31 mouse cellular contexts compared by ENCODE assay signal in the genomic region with DNA sequence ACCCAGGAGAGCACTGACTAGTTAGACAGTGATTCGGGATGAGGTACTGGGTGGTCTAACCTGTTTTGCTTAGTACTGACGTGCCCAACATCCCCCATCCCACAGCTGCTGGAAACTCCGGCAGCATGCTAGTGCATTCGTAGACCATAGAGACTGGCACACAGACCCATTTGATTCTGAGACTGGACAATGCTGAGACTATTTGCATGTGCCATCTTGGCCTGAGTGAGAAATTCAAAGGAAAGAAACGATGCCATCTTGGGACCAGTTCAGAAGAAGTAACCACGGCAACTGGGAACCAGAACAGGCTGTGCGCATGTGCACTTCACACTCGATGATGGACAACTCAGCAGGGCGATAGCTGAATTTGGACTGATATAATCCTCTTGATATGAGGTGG.
DNase-seq lines count a peak whose midpoint lies in the region; ATAC-seq and TF ChIP-seq lines count a peak whose summit lies in the region.
"Had no signal": no experiment of that assay in that cellular context is flagged by ENCODE, and none has a peak within 500 bp of the region (broad histone marks: within the 10 kb centered on the region; RNA-seq: fewer than 3 reads in every experiment).

No protein-coding gene starts in this region.

- peaks cover 11% of the 10 kb centered on the region; the same call in 1 of the 2 replicates for H3K4me1 ChIP-seq in forebrain, embryonic 14.5 days (ENCODE audit: control insufficient read depth, insufficient read depth, low read length)
- peaks cover 5% of the 10 kb centered on the region; the same call in 1 of the 2 replicates for H3K4me1 ChIP-seq in forebrain, embryonic 16.5 days (replicated peaks; ENCODE audit: control insufficient read depth, insufficient read depth, low read length)
- peaks cover 8% of the 10 kb centered on the region; the same call in 1 of the 2 replicates for H3K4me1 ChIP-seq in midbrain, embryonic 14.5 days (ENCODE audit: control insufficient read depth, insufficient read depth, low read length)
- no peaks in the 10 kb centered on the region for H3K4me1 ChIP-seq in midbrain, embryonic 11.5 days (ENCODE audit: control insufficient read depth, insufficient read depth, low read length)
- no peaks in the 10 kb centered on the region for H3K4me1 ChIP-seq in liver, postnatal 0 days (ENCODE audit: insufficient read depth)
- H3K4me1 ChIP-seq: heart, embryonic 12.5 days; limb, embryonic 15.5 days; liver, embryonic 13.5 days; neural tube, embryonic 12.5 days had no signal

- no peaks in the 10 kb centered on the region for H3K36me3 ChIP-seq in forebrain, embryonic 14.5 days (ENCODE audit: control insufficient read depth, insufficient read depth, low read length)
- H3K36me3 ChIP-seq in forebrain, embryonic 16.5 days (ENCODE audit: control insufficient read depth, insufficient read depth), result no peaks in the 10 kb centered on the region
- H3K36me3 ChIP-seq in midbrain, embryonic 14.5 days (ENCODE audit: control insufficient read depth, insufficient read depth, low read length), result no peaks in the 10 kb centered on the region
- no peaks in the 10 kb centered on the region for H3K36me3 ChIP-seq in midbrain, embryonic 11.5 days (ENCODE audit: control insufficient read depth, insufficient read depth, low read length)
- peaks cover 19% of the 10 kb centered on the region for H3K36me3 ChIP-seq in liver, postnatal 0 days (replicated peaks; ENCODE audit: insufficient read depth, low read length)
- H3K36me3 ChIP-seq: forebrain, embryonic 15.5 days had no signal

- H3K9ac ChIP-seq in forebrain, embryonic 14.5 days (ENCODE audit: low read length), result no peak overlapping the region
- H3K9ac ChIP-seq in forebrain, embryonic 16.5 days (replicated peaks; ENCODE audit: low read depth, low read length), result no peak overlapping the region
- H3K9ac ChIP-seq in midbrain, embryonic 14.5 days (replicated peaks; ENCODE audit: low read length), result no peak overlapping the region
- H3K9ac ChIP-seq in midbrain, embryonic 11.5 days (ENCODE audit: low read length), result no peak overlapping the region
- no peak overlapping the region for H3K9ac ChIP-seq in liver, postnatal 0 days (replicated peaks)
- H3K9ac ChIP-seq: forebrain, embryonic 15.5 days; heart, embryonic 12.5 days; limb, embryonic 15.5 days; liver, embryonic 13.5 days; neural tube, embryonic 12.5 days had no signal

- WGBS in forebrain, embryonic 14.5 days, result 76% methylated on average over 9 of the region's 9 CpGs
- 57% methylated on average over 9 of the region's 9 CpGs for WGBS in forebrain, embryonic 16.5 days
- WGBS in midbrain, embryonic 14.5 days, result 75% methylated on average over 9 of the region's 9 CpGs
- WGBS in midbrain, embryonic 11.5 days, result 93% methylated on average over 9 of the region's 9 CpGs
- WGBS in liver, postnatal 0 days (ENCODE audit: insufficient replicate concordance), result 91% methylated on average over 9 of the region's 9 CpGs

- DNase-seq in forebrain, embryonic 14.5 days (ENCODE audit: low spot score), result peak; percentile 32
- DNase-seq in layer of hippocampus, adult 9-11 months, result peak; percentile 6
- DNase-seq in layer of hippocampus, adult 11-12 months (ENCODE audit: low spot score), result no peak
- peak; percentile 51 for DNase-seq in midbrain, embryonic 14.5 days
- DNase-seq in midbrain, embryonic 11.5 days (ENCODE audit: low spot score, missing footprints), result no peak
- DNase-seq in R1 (ENCODE audit: low read depth, low spot score), result peak; percentile 6
- no peak for DNase-seq in liver, postnatal 0 days
- DNase-seq: adrenal gland, postnatal 14 days; cerebellum, adult 2 months; cerebellum, postnatal 36 days; heart, adult 2 months; kidney, adult 11 months; kidney, postnatal 14 days; liver, embryonic 13.5 days; lung, adult 2 months; lung, postnatal 10 days; thymus, adult 18-20 months; thymus, postnatal 25 days had no signal

- no peaks in the 10 kb centered on the region for H3K27me3 ChIP-seq in forebrain, embryonic 14.5 days (replicated peaks; ENCODE audit: control insufficient read depth, insufficient read depth, low read length)
- H3K27me3 ChIP-seq in forebrain, embryonic 16.5 days (replicated peaks; ENCODE audit: control insufficient read depth, insufficient read depth, low read length), result no peaks in the 10 kb centered on the region
- no peaks in the 10 kb centered on the region for H3K27me3 ChIP-seq in midbrain, embryonic 14.5 days (ENCODE audit: control insufficient read depth, insufficient read depth, low read length)
- H3K27me3 ChIP-seq in midbrain, embryonic 11.5 days (ENCODE audit: control insufficient read depth, insufficient read depth, low read length), result no peaks in the 10 kb centered on the region
- no peaks in the 10 kb centered on the region for H3K27me3 ChIP-seq in liver, postnatal 0 days (ENCODE audit: insufficient read depth, low read length)
- H3K27me3 ChIP-seq: forebrain, embryonic 15.5 days; heart, embryonic 12.5 days; limb, embryonic 15.5 days; liver, embryonic 13.5 days; neural tube, embryonic 12.5 days; Patski had no signal

- H3K9me3 ChIP-seq in forebrain, embryonic 14.5 days (replicated peaks; ENCODE audit: control insufficient read depth, low read length), result no peaks in the 10 kb centered on the region
- H3K9me3 ChIP-seq in forebrain, embryonic 16.5 days (ENCODE audit: control insufficient read depth, low read length), result no peaks in the 10 kb centered on the region
- no peaks in the 10 kb centered on the region for H3K9me3 ChIP-seq in midbrain, embryonic 14.5 days (ENCODE audit: control insufficient read depth, low read length)
- H3K9me3 ChIP-seq in midbrain, embryonic 11.5 days (ENCODE audit: control insufficient read depth, low read length), result no peaks in the 10 kb centered on the region
- no peaks in the 10 kb centered on the region for H3K9me3 ChIP-seq in liver, postnatal 0 days (ENCODE audit: low read length)
- H3K9me3 ChIP-seq: forebrain, embryonic 15.5 days; limb, embryonic 10.5 days; limb, embryonic 15.5 days; liver, embryonic 13.5 days; neural tube, embryonic 12.5 days had no signal

- no peak overlapping the region for H3K4me2 ChIP-seq in forebrain, embryonic 14.5 days (ENCODE audit: low read length)
- no peak overlapping the region for H3K4me2 ChIP-seq in forebrain, embryonic 16.5 days (ENCODE audit: low read length)
- no peak overlapping the region for H3K4me2 ChIP-seq in midbrain, embryonic 14.5 days (ENCODE audit: low read length)
- H3K4me2 ChIP-seq in midbrain, embryonic 11.5 days, result no peak overlapping the region
- no peak overlapping the region for H3K4me2 ChIP-seq in liver, postnatal 0 days (ENCODE audit: low read depth, low read length)
- H3K4me2 ChIP-seq: forebrain, embryonic 15.5 days; heart, embryonic 12.5 days; limb, embryonic 15.5 days; liver, embryonic 13.5 days; neural tube, embryonic 12.5 days had no signal

- H3K27ac ChIP-seq in forebrain, embryonic 14.5 days (ENCODE audit: low read depth, low read length), result no peak overlapping the region
- no peak overlapping the region for H3K27ac ChIP-seq in forebrain, embryonic 16.5 days (ENCODE audit: low read length)
- no peak overlapping the region for H3K27ac ChIP-seq in midbrain, embryonic 14.5 days (replicated peaks; ENCODE audit: low read depth, low read length)
- no peak overlapping the region for H3K27ac ChIP-seq in midbrain, embryonic 11.5 days (ENCODE audit: low read depth, low read length)
- no peak overlapping the region for H3K27ac ChIP-seq in liver, postnatal 0 days (ENCODE audit: low read depth)
- H3K27ac ChIP-seq: forebrain, embryonic 15.5 days; heart, adult 2 months; left cerebral cortex, adult 2 months; limb, embryonic 10.5 days; limb, embryonic 15.5 days; liver, embryonic 13.5 days; macrophage; neural tube, embryonic 12.5 days; stomach, postnatal 0 days had no signal

- H3K4me3 ChIP-seq in forebrain, embryonic 14.5 days (ENCODE audit: low read depth, low read length), result no peak overlapping the region
- no peak overlapping the region for H3K4me3 ChIP-seq in forebrain, embryonic 16.5 days (replicated peaks; ENCODE audit: low read length)
- H3K4me3 ChIP-seq in midbrain, embryonic 14.5 days (replicated peaks; ENCODE audit: low read depth, low read length), result no peak overlapping the region
- no peak overlapping the region for H3K4me3 ChIP-seq in midbrain, embryonic 11.5 days (ENCODE audit: low read depth, low read length)
- H3K4me3 ChIP-seq in liver, postnatal 0 days (ENCODE audit: low read depth, low read length), result no peak overlapping the region
- H3K4me3 ChIP-seq: forebrain, embryonic 15.5 days; heart, adult 2 months; heart, embryonic 12.5 days; left cerebral cortex, adult 2 months; limb, embryonic 10.5 days; limb, embryonic 15.5 days; liver, embryonic 13.5 days; myocyte; neural tube, embryonic 12.5 days had no signal

- no peak for ATAC-seq in forebrain, embryonic 14.5 days
- ATAC-seq in forebrain, embryonic 16.5 days, result no peak
- no peak for ATAC-seq in midbrain, embryonic 14.5 days (ENCODE audit: low FRiP score, low TSS enrichment)
- ATAC-seq in midbrain, embryonic 11.5 days (ENCODE audit: low FRiP score), result no peak
- ATAC-seq in liver, postnatal 0 days, result no peak
- ATAC-seq: forebrain, embryonic 15.5 days; inflammation-experienced regulatory T-cells, adult 6 months; midbrain, embryonic 16.5 days; Patski had no signal

- no peak for TF ChIP-seq CTCF in liver, postnatal 0 days (IDR thresholded peaks at IDR 0.05; ENCODE audit: low read depth)

- TF ChIP-seq EP300 in liver, postnatal 0 days (IDR thresholded peaks at IDR 0.05; ENCODE audit: low read depth), result no peak

Comparison
In these comparisons a context has a peak if more than half of its experiments do, and no peak if none do; other contexts are left out.
1. DNase-seq: peak in forebrain, embryonic 14.5 days (single experiment), layer of hippocampus, adult 9-11 months (single experiment), midbrain, embryonic 14.5 days (single experiment) and R1 (single experiment); none in layer of hippocampus, adult 11-12 months (single experiment), midbrain, embryonic 11.5 days (single experiment) and liver, postnatal 0 days (single experiment).